Mouse (Mus musculus) G1E (cell line): ENCODE data around the gene Rufy4. TPM values are rescaled to one million over a fixed set of nuclear protein-coding genes. Genes with fewer than 3 reads are reported as not detected.

Experiments
- ATAC-seq: 2 replicates; pipeline ENCODE4 v1.8.0; 2016; ENCODE audit warnings: mild to moderate bottlenecking; ENCODE audit not compliant: insufficient number of reproducible peaks, poor library complexity, low FRiP score, severe bottlenecking; ENCODE audit errors: extremely low read depth
- DNase-seq: peaks from one replicate; pipeline ENCODE4 v3.0.0; 2012; ENCODE audit warnings: low spot score
- H3K27me3 ChIP-seq: 2 replicates; pipeline ENCODE4 v1.6.1; 2012; ENCODE audit warnings: mild to moderate bottlenecking, low read length, inconsistent platforms; ENCODE audit not compliant: insufficient read depth
- H3K36me3 ChIP-seq: replicated peaks from 2 replicates; pipeline ENCODE3; 2012; ENCODE audit warnings: mild to moderate bottlenecking, inconsistent platforms
- H3K4me1 ChIP-seq: 2 replicates; pipeline ENCODE4 v1.6.1; 2012; ENCODE audit warnings: low read depth, low read length, inconsistent platforms, mixed read lengths; ENCODE audit not compliant: insufficient read depth
- H3K4me3 ChIP-seq: 2 replicates; pipeline ENCODE4 v1.5.1; 2012; ENCODE audit warnings: low read depth, mild to moderate bottlenecking, inconsistent platforms, low read length, moderate library complexity, mixed read lengths
- H3K9me3 ChIP-seq: replicated peaks from 2 replicates; pipeline ENCODE4 v1.6.1; 2012; ENCODE audit warnings: inconsistent platforms
- CTCF ChIP-seq: IDR thresholded peaks from 2 replicates; pipeline ENCODE4 v1.5.1; 2012; ENCODE audit warnings: low read depth, low read length, inconsistent platforms, mixed read lengths
- GATA1 ChIP-seq: IDR thresholded peaks from 2 replicates; pipeline ENCODE4 v1.6.1; 2012; ENCODE audit warnings: borderline replicate concordance, low read length, inconsistent platforms, mixed read lengths
- GATA2 ChIP-seq: IDR thresholded peaks from 2 replicates; pipeline ENCODE4 v1.6.1; 2012; ENCODE audit warnings: low read depth, low read length, inconsistent platforms, borderline replicate concordance
- POLR2AphosphoS5 ChIP-seq: IDR thresholded peaks from 2 replicates; pipeline ENCODE4 v1.6.1; 2012; ENCODE audit warnings: low read depth, low read length, inconsistent platforms; ENCODE audit not compliant: insufficient replicate concordance
- TAL1 ChIP-seq: conservative IDR thresholded peaks from 2 replicates; pipeline ENCODE4 v1.6.1; 2012; ENCODE audit warnings: low read depth, low read length, inconsistent platforms, mixed read lengths
- polyA plus RNA-seq: library from polyadenylated mRNA; stranded (reverse); fragments of >175 nt; gene quantifications from 2 replicates; pipeline ENCODE4 v1.2.3, GENCODE M21; 2012
- total RNA-seq, 2 experiments: library from RNA; stranded (forward) in 1 of 2; stranded (reverse) in 1 of 2; fragments of 200-1000 nt in 1 of 2; fragments of >200 nt in 1 of 2; fragmentation: Nextera tagmentation in 1 of 2; gene quantifications; 2 replicates each; pipeline ENCODE4 v1.2.3; 2014 to 2017

The Rufy4 gene
- total and polyA plus RNA-seq, 3 experiments: 0.05 TPM; not detected in 2

GRCm38 (mm10) chr1:74194445-74194844 is 69.1 kb downstream of the Rufy4 start, which contains the start of gene Cxcr1:
Gene Cxcr1, minus strand, starts transcription at chr1:74194631.
- ATAC-seq (no peak), DNase-seq (no peak)
- Histone ChIP-seq H3K36me3 (no peaks in the 10 kb centered on the region), H3K4me1 (no peaks in the 10 kb centered on the region), H3K4me3 (no peak within 1 kb of the TSS), H3K9me3 (no peaks in the 10 kb centered on the region), H3K27me3 (peaks cover 24% of the 10 kb centered on the region)
- TF ChIP-seq TAL1: no peak
- TF ChIP-seq GATA2: no peak
- TF ChIP-seq POLR2AphosphoS5: no peak
- TF ChIP-seq CTCF: no peak
- no peak for TF ChIP-seq GATA1

GRCm38 (mm10) chr1:74195961-74196360 is 70.6 kb downstream of the Rufy4 start:
- Histone ChIP-seq H3K4me1 (no peaks in the 10 kb centered on the region), H3K4me3 (no peak overlapping the region), H3K36me3 (no peaks in the 10 kb centered on the region), H3K9me3 (no peaks in the 10 kb centered on the region), H3K27me3 (peaks cover 26% of the 10 kb centered on the region)
- ATAC-seq: no peak
- TF ChIP-seq GATA2: no peak
- TF ChIP-seq CTCF: peak; percentile 65; the same call in 1 of the 2 replicates
- TF ChIP-seq GATA1: no peak
- TF ChIP-seq POLR2AphosphoS5: no peak
- no peak for TF ChIP-seq TAL1
- no peak for DNase-seq

DNA sequence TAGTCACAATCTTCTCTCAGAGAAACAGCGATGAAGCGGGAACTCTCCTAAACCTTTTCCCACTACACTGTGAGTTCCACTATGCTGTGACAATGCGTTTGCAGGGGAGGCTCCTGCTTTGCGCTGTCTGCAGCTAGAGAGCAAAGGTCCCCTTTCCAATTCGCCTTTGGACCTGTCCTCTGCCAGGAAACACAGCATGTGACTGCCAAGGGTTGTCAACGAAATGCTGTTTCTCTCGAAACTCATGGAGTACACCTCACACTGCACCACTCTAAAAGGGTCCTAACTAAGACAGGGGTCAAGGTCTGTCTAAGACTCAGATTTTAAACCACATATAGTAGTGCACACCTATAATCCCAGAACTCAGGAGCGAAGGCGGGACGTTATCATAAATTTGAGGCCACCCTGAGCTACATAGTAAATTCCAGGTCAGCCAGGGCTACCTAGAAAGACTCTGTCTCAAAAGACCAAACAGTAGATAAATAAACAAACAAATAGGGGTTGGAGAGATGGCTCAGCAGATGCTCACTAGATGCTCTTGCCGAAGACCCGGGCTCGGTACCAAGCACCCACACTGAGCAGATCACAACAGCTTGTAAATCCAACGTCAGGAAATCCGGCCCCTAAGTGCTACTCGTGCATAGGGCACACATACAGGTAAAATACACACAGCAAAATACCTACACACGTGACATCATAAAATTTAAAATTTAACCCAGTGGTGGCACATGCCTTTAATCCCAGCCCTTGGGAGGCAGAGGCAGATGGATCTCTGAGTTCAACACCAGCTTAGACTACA is 71.5 kb downstream of the Rufy4 start:
- TF ChIP-seq GATA2 (no peak), POLR2AphosphoS5 (no peak), CTCF (no peak), GATA1 (no peak)
- Histone ChIP-seq H3K4me3 (no peak overlapping the region), H3K27me3 (peaks cover 26% of the 10 kb centered on the region), H3K9me3 (no peaks in the 10 kb centered on the region), H3K36me3 (no peaks in the 10 kb centered on the region), H3K4me1 (no peaks in the 10 kb centered on the region)
- DNase-seq (no peak), ATAC-seq (no peak)

Other genes starting within 250 kb of the Rufy4 start
- gene Tns1, start 1.1 kb upstream of the Rufy4 start, total RNA-seq (2014; fragmentation: Nextera tagmentation): 0.73 and 27.2 TPM in 2 replicates
- gene Tns1, start 1.1 kb upstream of the Rufy4 start, total RNA-seq (2017): 1.0 and 1.7 TPM in 2 replicates
- gene Tns1, start 1.1 kb upstream of the Rufy4 start, polyA plus RNA-seq: 0.55 and 0.76 TPM in 2 replicates
- gene Cxcr2, start 28.4 kb downstream of the Rufy4 start, total RNA-seq (2014; fragmentation: Nextera tagmentation): not detected in 2 replicates
- gene Cxcr2, start 28.4 kb downstream of the Rufy4 start, total RNA-seq (2017): 0.16 and 0.17 TPM in 2 replicates
- gene Cxcr2, start 28.4 kb downstream of the Rufy4 start, polyA plus RNA-seq: not detected in 2 replicates
- not detected in 2 replicates for gene Cxcr1, start 69.1 kb downstream of the Rufy4 start, total RNA-seq (2014; fragmentation: Nextera tagmentation)
- 0.23 and 0.71 TPM in 2 replicates for gene Cxcr1, start 69.1 kb downstream of the Rufy4 start, total RNA-seq (2017)
- not detected in 2 replicates for gene Cxcr1, start 69.1 kb downstream of the Rufy4 start, polyA plus RNA-seq
- 876 and 934 TPM in 2 replicates for gene Arpc2, start 110.5 kb downstream of the Rufy4 start, total RNA-seq (2014; fragmentation: Nextera tagmentation)
- 647 and 716 TPM in 2 replicates for gene Arpc2, start 110.5 kb downstream of the Rufy4 start, total RNA-seq (2017)
- gene Arpc2, start 110.5 kb downstream of the Rufy4 start, polyA plus RNA-seq: 746 and 964 TPM in 2 replicates
- gene Gpbar1, start 153.0 kb downstream of the Rufy4 start, total RNA-seq (2014; fragmentation: Nextera tagmentation): not detected in 2 replicates
- 0.11 TPM in 1 of 2 replicates, not detected in the other for gene Gpbar1, start 153.0 kb downstream of the Rufy4 start, total RNA-seq (2017)
- not detected in 2 replicates for gene Gpbar1, start 153.0 kb downstream of the Rufy4 start, polyA plus RNA-seq
- 54.8 and 63.5 TPM in 2 replicates for gene Aamp, start 159.2 kb downstream of the Rufy4 start, total RNA-seq (2014; fragmentation: Nextera tagmentation)
- 127 and 129 TPM in 2 replicates for gene Aamp, start 159.2 kb downstream of the Rufy4 start, total RNA-seq (2017)
- gene Aamp, start 159.2 kb downstream of the Rufy4 start, polyA plus RNA-seq: 250 and 265 TPM in 2 replicates
- gene Pnkd, start 159.4 kb downstream of the Rufy4 start, total RNA-seq (2014; fragmentation: Nextera tagmentation): 27.7 and 58.4 TPM in 2 replicates
- gene Pnkd, start 159.4 kb downstream of the Rufy4 start, total RNA-seq (2017): 30.5 and 37.9 TPM in 2 replicates
- 186 and 219 TPM in 2 replicates for gene Pnkd, start 159.4 kb downstream of the Rufy4 start, polyA plus RNA-seq
- 18.7 and 19.8 TPM in 2 replicates for gene Tmbim1, start 180.1 kb downstream of the Rufy4 start, total RNA-seq (2014; fragmentation: Nextera tagmentation)
- 19.7 and 26.0 TPM in 2 replicates for gene Tmbim1, start 180.1 kb downstream of the Rufy4 start, total RNA-seq (2017)
- gene Tmbim1, start 180.1 kb downstream of the Rufy4 start, polyA plus RNA-seq: 110 and 115 TPM in 2 replicates
- not detected in 2 replicates for gene Catip, start 236.6 kb downstream of the Rufy4 start, total RNA-seq (2014; fragmentation: Nextera tagmentation)
- 0.27 TPM in 1 of 2 replicates, not detected in the other for gene Catip, start 236.6 kb downstream of the Rufy4 start, total RNA-seq (2017)
- not detected in 2 replicates for gene Catip, start 236.6 kb downstream of the Rufy4 start, polyA plus RNA-seq
- gene Slc11a1, start 249.7 kb downstream of the Rufy4 start, total RNA-seq (2014; fragmentation: Nextera tagmentation): not detected in 2 replicates
- 0.23 and 0.60 TPM in 2 replicates for gene Slc11a1, start 249.7 kb downstream of the Rufy4 start, total RNA-seq (2017)
- gene Slc11a1, start 249.7 kb downstream of the Rufy4 start, polyA plus RNA-seq: not detected in 2 replicates